Mouse (Mus musculus) cerebellum, adult 11 months (tissue): ENCODE data around the gene Zfp541.

Experiments used
- DNase-seq: peaks from one replicate; pipeline ENCODE4 v3.0.0; 2022

The Zfp541 gene

DNA sequence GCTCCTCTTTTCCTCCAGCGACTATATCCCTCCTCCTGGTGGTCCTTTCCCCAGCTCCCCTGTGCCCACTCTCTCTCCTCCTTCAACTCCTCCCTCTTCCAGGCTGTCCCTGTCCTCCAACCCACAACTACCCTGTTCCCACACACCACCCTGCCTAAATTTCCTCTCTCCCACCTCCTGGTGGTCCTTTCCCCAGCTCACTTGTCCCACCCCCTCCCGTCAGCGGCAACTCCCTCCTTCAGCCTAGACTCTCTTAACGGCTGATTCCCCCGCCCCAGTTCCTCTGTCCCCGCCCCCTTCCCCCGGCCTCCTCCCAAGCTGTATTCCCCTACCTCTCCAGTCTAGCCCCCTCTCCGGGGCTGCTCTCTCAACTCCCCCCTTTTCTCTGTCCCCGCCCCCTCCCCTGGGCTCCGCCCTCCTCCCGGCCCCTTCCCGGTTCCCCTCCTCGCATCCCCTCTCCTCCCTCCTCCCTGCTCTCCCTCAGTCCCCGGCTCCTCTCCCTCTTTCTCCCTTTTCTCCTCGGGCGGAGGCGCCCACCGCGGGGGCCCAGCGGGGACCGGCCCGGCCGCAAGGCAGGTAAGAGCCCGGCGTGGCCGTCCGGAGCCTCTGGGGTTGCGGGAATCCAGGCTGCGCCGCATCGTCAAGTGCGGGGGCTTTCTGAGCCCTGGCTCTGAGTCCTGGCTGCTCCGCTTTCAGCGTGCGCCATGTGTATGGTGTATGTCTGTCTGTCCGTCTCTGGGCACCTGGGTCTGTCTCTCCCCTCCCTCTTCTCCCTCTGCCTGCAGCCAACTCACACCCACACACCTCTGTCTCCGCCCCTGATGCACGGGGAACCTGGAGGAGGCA is 68.5 kb downstream of the Zfp541 start:
- DNase-seq = peak; percentile 73

DNA sequence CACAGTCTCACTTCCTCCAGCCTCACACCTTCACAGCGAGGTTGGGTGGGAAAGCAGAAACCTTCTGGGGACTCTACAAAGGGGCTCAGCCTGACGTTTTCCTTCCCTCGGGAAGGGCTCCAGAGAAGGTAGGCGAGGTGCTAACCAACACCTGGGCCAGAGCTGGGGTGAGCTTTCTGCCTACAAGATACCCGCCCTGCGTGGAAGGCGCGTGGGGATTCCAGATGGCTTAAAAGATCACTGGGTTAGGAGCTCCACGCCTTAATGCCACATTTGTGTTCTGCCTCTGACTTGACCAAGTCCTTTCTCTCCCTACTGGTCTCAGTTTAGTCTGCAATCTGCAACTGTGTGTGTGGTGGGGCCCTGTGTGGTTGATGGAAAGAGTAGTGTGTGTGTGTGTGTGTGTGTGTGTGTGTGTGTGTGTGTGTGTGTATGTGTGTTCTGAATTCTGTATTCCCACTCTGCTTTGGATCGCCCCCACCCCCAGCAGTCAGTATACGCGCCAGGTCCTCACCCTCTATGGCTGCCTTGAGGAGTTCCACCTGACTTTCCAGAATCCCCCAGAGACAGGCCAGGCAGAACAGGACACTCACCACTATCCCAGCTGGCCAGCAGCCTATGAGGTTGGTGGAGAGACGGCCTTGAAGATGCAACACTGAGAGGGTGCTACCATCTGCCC is 69.5 kb downstream of the Zfp541 start:
- no peak for DNase-seq

DNA sequence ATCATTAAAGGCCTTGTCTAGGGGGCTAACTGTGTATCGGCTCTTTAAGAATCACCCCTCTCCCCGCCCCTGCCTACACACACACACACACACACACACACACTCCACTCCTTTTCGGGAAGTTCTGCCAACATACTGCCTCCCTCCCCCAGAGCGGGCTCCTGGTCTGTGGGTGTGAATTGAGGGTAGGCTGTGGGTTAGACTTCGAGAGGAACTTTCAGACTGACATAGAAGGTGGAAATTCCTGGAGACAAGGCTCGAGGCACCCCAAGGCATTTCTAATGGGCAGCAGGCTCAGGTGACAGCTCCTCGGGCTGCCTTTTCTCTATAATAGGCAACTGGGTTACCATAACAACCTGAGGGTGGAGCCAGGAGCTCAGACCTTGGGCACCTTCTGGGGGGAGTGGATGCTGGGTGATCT is 70.6 kb downstream of the Zfp541 start:
- DNase-seq = no peak

DNA sequence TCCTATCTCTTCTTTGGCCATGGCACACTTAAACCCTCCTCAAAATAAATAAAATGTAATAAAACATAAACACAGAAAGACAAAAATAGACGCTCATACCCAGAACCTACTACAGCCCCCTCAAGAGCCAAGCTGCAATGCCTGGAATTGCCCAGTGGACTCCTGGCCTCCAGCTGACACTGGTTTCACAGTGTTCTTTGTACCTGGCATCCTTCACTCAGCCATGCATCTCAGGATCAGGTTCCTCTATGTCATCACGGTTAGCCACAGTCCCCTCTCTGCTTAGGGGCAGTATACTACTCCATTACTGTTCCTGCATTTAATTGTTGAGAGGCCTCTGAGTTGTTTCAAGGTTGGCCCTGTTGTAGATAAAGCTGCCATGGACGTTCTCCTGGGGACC is 71.3 kb downstream of the Zfp541 start:
- DNase-seq = no peak

DNA sequence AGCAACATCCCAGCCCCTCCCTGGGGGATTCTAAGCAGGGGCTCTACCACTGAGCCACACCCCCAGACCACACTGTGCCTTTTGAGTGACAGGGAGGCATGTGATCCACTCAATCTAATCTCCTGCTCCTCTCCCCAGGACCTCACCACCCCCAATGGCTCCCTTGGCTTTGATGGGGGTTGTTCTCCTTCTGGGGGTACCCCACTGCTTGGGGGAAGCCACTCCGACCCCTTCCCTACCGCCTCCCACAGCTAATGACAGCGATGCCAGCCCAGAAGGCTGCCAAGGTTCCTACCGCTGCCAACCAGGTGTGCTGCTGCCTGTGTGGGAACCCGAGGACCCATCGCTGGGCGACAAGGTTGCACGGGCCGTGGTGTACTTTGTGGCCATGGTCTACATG is 72.1 kb downstream of the Zfp541 start:
- DNase-seq = no peak

DNA sequence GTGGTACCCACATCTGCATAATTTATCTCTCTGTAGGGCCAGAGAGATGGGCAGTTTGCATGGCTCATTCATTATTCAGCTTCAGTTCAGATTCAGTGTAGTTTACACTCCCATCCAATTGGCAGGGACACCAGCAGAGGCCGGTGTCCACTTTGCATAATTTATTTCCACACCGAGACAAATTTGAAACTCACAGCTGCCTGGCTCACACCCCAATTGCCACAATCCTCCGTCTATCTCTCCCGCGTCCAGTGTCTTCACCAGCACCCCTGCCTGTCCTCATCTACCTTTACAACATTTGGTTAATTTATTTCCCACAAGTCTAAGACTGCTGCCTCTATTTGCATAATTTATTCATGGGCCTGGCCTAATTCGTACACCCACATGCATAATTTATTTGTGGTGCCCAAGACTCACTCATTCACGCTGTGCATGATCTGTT is 73.4 kb downstream of the Zfp541 start:
- no peak for DNase-seq
